Mouse (Mus musculus) left cerebral cortex, postnatal 25 days (tissue): Measurements from ENCODE around the gene Dctn5. TPM values are rescaled to one million over a fixed set of nuclear protein-coding genes. Genes with fewer than 3 reads are reported as not detected.

Experiments
- DNase-seq, 2 experiments: peaks; one replicate each; pipeline ENCODE4 v3.0.0; 2022; ENCODE audit warnings: low spot score in 2 of 2, mixed read lengths in 1 of 2
- intact Hi-C: fragments of 180-260 bp; cut with DNase I; formaldehyde crosslinking; loops from one replicate; pipeline ENCODE4 v1.15.1; 2025
- total RNA-seq, 2 experiments: library from RNA; stranded (reverse); gene quantifications; 2 replicates each; pipeline ENCODE4 v1.2.3; 2021

Gene Dctn5
- total RNA-seq, 2 experiments from 2014 or later: 99.1 to 105 TPM

DNA sequence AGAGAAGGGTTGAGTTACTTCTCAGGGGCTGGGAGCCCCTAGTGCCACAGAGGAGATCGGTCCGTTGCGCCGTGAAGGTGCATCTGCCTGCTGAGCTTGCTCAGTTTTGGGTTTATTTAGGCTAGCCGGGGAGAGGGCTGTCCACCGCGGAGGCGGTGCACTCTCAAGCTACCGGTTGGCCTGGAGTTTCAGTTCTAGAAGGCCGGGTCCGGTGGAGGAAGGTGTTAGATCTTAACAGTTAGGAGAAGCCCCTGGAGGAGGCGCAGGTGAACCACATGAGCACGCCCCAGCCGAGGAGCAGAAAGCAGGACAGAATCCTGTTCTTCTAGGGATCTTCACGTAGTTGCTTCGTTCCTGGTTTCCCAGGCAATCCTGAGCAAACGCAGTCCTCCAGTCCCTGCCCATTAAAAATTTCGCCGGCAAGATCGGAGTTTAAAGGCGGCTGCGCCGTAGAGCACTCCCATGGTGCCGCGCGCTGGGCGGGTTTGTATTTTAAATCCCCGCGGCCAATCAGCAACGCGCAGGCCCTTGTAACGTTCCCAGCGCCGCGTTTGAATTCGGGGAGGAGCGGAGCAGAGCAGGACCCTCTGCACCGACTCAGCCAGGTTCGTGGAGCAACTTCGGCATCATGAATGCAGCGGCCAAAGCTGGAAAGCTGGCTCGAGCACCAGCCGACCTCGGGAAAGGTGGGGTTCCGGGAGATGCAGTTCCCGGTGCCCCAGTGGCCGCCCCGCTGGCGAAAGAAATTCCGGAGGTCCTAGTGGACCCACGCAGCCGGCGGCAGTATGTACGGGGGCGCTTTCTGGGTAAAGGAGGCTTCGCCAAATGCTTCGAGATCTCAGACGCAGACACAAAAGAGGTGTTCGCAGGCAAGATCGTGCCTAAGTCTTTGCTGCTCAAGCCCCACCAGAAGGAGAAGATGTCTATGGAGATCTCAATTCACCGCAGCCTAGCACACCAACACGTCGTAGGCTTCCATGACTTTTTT, 26.4 kb downstream of the Dctn5 start, which contains the start of gene Plk1:
Plk1 (plus strand) TSS at position 525 of the 988 bp plus-strand sequence.
- DNase-seq: peak; percentile 85 to 90
- intact Hi-C loops: no loop called here

DNA sequence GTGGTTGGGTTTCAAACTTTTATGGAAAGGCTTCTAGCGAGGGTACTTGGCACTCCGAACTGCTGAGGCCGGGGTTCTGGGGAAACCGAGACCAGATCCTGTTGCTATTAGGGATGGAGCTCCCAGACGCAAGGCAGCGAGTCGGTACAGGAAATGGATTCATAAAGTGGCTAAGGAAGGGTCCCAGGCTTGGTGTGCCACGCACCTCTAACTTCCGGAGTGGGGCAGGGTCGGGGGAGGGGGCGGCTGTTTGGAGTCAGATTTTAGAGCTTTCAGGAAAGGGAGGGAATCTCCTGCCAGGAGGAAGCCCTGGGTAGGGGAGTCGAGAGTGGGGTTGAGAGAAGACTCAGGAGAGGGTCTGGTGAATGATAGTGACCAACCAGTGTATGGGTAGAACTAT, 27.2 kb downstream of the Dctn5 start:
- no peak for DNase-seq
- intact Hi-C loops: no loop called here

DNA sequence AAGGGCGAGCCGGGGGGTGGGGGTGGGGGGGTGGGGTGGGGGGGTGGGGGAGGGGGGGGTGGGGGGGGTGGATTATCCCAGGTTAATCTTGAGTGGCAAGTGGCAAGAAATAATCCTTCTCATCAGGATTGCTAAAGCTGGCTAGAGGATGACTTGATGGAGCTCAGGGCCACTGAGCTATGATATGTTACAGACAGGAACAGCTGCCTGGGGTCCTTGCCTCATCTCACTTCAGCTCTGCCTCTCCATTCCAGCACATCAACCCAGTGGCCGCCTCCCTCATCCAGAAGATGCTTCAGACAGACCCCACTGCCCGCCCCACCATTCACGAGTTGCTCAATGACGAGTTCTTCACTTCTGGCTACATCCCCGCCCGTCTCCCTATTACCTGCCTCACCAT, 30.9 kb downstream of the Dctn5 start:
- DNase-seq: no peak
- intact Hi-C loops: no loop called here

DNA sequence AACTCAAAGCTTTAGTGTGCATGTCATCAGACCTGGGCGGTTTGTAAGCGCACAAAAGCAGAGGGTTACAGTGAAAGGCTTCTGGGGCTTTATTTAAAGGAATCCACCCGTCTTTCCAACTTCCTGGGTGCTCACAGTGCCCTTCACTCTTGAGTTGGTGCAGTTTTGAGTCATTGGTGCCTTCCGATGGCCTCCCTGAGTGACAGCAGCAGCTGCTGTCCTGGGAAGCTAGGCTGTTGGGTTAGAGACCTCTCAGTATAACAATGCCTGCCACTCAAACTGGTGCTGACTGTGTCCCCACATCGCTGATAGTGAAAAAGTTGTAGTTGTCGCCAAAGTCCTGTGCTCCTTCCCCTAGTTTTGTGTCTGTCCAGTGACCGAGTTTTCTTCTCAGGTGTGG, 34.4 kb downstream of the Dctn5 start:
- DNase-seq: no peak
- intact Hi-C loops: no loop called here

DNA sequence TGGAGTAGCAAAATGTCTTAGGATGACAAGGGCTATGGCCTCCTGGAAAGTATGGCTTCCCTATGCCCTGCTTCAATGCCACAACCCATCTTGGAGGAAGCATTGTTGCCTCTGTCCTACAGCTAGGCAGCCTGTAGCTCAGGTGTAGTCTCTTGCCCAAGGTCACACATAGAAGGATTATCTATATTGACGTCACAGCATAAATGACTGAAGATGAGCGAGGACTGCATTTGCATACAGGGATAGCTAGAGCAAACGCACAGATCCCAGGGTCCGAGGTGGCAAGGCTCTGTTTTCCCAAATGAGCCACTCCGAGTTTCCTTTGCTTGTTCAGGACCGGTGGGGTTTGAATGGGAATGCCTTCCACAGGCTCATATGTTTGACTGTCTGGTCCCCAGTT, 37.9 kb downstream of the Dctn5 start:
- no peak for DNase-seq
- intact Hi-C loops: no loop called here

DNA sequence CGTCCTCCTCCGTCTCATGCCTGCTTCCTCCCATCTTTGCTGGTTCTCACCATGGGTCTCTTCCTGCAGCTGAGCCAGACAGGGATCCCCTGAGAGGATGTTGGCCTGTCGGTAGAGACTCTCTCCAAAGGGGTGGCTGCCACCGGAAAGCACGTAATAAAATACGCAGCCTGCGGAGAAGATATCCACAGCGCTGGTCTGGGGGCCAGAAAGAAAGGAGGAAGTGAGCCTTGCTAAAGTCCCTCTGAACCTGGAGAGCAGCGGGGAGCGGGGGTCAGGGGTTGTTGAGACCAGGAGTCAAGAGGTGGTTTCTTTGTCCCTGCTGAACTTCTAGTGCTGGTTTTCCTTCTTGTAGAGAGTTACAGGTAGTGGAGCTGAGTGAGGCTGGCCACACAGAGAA, 38.8 kb downstream of the Dctn5 start:
- DNase-seq: no peak
- intact Hi-C loops: no loop called here

DNA sequence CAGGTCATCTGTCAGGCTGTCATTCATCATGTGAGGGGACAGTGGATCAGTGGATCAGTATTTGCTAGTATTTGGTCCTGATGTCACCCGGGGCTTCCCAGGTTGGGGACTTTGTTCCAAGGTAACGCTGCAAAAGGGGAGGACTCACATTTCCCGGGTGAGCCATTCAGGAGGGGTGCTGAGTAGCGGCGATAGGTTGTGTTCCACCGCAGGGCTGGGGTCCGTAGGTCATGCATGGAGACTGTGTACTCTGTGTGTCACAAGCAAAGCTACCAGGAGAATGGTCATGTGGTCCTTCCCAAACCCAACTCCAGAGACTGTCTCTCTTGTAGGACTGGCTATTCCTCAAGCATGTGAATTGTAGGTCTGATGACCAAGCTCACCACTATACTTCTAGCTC, 47.9 kb downstream of the Dctn5 start:
- DNase-seq: no peak
- intact Hi-C loops: no loop called here

DNA sequence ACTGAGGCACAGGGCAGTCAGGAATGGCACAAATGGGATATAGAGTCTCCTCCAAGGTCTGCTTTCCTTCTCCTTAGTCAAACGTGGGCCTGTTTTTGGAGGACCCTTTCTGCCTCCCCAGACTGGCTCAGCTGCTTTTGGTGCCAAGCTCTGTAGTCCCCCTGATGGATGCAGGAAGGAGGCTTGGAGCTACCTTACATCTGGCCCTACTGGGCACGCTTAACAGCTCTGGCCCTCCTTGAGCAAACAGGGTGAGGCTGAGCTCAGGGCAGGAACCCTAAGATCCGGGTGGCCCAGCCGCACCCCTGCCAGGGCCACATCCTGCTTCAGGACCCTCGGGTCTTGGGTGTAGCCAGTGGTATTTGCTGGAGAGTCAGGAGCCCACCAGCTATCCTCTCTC, 51.7 kb downstream of the Dctn5 start:
- DNase-seq: no peak
- intact Hi-C loops: no loop called here

DNA sequence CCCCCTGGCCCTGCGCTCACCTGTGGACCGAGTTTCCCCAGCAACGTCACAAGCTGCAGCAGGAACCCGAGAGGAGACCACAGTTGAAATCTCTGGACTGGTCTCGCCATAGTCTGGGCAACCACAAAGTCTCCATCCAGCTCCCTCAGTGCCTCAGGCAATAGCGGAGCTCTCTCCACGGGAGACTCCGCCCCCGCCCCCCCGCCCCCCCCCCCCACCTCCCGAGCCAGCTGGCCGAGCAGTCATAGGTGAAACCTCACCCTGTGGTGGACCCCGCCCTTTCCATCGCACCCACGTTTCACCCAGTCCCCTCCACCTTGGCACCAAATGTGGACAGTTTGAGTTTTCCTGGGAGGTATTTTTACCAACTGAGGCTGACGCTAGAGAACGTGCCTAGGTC, 53.2 kb downstream of the Dctn5 start, which contains the start of gene Ern2:
Ern2 (minus strand) TSS at position 165 of the 400 bp plus-strand sequence.
- DNase-seq: no peak
- intact Hi-C loops: no loop called here

DNA sequence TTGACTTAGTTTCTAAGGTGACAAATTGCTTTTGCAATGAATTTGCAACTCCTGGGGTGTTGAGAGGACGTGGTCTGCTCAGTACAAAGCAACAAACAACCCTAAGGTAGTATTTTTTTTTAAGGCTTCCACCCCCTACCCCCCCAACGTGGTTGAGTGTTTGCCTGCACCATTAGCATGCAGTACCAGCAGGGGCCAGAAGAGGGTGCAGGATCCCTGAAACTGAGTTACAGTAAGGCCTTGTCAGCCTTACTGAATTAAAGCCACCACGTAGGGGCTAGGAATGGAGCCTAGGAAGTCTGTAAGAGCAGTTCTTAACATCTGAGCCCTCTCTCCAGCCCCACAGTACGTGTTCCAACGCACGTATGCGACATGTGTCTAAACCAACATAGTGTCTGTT, 56.6 kb downstream of the Dctn5 start:
- intact Hi-C loops: no loop called here
- DNase-seq: no peak

DNA sequence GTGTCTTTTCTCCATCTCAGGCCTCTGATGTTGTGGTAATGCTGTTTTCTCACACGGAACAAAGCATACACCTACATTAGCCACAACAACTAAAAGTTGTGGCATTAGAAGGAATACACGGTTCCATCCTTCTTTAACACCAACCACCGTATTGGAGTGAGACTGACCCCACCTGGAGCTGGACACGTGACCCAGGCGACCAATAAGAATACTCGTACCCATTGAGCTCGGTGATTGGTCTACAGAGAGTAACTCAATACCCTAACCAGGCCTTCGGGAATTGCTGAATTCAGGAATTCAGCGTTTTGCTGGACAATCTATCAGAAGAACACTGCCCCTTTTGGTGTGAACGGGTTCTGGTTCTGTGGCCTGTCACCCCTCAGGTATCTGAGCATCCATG, 58.3 kb downstream of the Dctn5 start:
- intact Hi-C loops: no loop called here
- no peak for DNase-seq

DNA sequence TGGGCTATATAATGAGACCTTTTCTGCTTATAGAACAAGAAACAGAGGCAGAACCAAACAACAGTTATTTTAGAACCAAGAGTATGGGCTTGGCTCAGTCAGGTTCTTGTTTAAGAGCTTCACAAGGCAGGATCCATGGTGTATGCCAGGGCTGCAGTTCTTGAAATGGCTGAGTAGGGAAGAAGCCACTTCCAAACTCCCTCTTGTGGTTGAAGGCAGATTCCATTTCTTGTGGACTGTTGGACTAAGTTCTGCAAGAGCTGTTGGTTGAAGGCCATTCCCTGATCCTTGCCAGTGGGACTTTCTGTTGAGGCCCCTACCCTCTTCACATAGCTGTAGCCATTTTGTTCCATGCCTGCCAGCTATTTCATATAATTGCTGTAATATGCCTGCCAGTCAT, 61.1 kb downstream of the Dctn5 start:
- intact Hi-C loops: no loop called here
- DNase-seq: no peak

DNA sequence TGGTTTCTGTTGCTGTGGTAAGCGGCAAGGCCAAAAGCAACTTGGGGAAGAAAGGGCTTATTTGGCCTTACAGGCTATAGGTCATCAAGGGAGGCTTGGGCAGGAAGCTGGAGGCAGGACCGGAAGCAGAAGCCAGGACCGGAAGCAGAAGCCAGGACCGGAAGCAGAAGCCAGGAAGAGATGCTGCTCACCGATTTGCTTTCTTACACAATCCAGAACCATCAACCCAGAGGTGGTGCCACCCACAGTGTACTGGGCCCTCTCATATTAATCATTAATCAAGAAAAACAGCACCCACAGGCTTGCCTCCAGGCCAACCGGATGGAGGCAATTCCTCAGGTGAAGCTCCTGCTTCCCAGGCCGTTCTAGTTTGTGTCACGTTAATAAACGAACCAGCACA, 63.9 kb downstream of the Dctn5 start:
- no peak for DNase-seq
- intact Hi-C loops: no loop called here

DNA sequence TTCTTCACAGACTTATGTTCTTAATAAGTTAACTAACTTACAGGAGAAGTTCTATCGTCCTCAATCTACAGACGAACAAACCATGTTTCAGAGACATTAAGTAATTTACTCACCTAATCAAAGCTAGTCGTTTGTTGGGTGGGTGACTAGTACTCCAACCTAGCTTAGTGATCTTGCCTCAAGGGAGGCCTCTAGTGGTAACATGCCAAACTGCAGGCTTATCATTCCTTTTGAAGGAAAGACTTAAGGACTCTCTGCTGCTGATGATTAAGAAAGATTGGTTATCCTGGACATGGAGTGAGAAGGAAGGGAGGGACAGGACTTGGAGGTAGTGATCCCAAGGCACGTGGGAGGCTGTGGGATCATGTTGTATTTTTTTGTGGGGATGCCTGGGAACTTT, 64.5 kb downstream of the Dctn5 start:
- intact Hi-C loops: no loop called here
- peak; percentile 36 to 64 for DNase-seq

Other genes with a start within 250 kb of the Dctn5 start
- gene Cog7, start 151.3 kb upstream of the Dctn5 start, total RNA-seq: 10 to 100 TPM; 39.4 to 40.9 TPM
- gene Gga2, start 111.8 kb upstream of the Dctn5 start, total RNA-seq: 10 to 100 TPM; 27.7 to 33.5 TPM
- gene Ubfd1, start 65.9 kb upstream of the Dctn5 start, total RNA-seq: 10 to 100 TPM; 66.1 to 67.8 TPM
- gene Ears2, start 65.8 kb upstream of the Dctn5 start, total RNA-seq: 1 to 10 TPM; 8.3 to 9.0 TPM
- gene Ndufab1, start 31.2 kb upstream of the Dctn5 start, total RNA-seq: 100 to 1,000 TPM; 258 to 307 TPM
- 1 to 10 TPM; 1.0 to 2.6 TPM for gene Palb2, start 56 bp upstream of the Dctn5 start, total RNA-seq
- gene Plk1, start 26.4 kb downstream of the Dctn5 start, total RNA-seq: 1 to 10 TPM; 1.4 to 2.2 TPM
- gene Ern2, start 53.2 kb downstream of the Dctn5 start, total RNA-seq: under 1 TPM; 0.25 to 0.44 TPM
- gene Chp2, start 86.5 kb downstream of the Dctn5 start, total RNA-seq: 1 to 10 TPM; 3.3 to 4.0 TPM
- 1,000 to 10,000 TPM; 1,042 to 1,074 TPM for gene Prkcb, start 155.7 kb downstream of the Dctn5 start, total RNA-seq